Mouse (Mus musculus): ENCODE measurements around the gene Ush1g.

The Ush1g gene

DNA sequence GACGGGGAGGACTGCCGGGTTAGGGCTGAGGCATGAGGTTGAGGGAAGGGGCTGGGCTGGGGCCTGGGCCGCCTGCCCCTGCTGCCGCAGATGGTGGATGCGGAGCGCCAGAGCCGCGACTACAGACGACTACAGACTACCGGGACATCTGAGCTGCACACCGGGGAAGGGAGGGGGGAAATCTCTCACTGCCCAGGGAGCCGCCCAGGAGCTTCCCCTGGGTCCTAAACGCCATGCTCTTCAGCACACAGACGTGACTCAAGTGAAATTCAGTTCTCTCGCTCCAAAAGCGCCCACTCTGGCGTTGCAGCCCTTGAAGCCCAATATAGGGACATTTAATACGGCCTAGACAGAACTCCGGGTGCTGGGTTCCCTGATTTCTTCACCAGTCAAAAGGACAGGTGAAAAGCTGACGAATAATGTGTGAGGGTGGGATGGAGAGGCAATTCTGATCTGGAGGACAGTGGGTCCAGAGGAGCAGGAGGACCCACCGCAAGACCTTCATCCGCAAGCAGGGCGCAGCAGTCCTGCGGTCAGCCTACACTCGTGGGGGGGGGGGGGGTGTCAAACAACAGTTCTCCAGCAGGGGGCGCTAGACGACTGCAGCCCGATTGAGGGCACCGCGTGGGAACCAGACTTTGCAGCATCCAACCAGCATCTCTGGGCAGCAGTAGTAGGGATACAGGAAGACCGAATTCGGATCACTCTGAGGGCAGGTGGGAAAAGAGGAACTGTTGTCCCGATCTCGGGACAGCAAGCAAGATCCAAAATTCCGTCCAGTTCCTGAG is at the start of gene Ush1g:
Gene Ush1g (minus strand): TSS at position 136 of the 788 bp plus-strand sequence.
- DNase-seq = peak; percentile 44

DNA sequence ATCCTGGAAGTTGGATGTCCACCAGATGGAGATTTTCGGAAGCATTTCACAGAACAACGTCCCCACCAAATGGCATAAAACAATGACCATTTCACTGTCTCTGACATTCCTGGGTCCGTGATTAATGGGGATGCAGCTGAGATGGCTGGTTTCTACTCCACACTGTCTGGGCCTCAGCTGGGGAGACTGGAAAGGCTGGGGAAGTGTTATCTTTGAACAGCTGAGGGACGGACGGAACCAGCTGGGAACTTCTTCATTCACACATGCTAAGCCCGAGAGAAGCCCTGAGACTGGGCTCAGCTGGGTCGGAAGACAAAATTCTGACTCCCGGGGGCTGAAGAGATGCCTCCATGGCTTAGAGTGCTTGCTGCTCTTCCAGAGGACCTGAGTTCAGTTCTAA is 49.5 kb upstream of the Ush1g start:
- no peak for DNase-seq

DNA sequence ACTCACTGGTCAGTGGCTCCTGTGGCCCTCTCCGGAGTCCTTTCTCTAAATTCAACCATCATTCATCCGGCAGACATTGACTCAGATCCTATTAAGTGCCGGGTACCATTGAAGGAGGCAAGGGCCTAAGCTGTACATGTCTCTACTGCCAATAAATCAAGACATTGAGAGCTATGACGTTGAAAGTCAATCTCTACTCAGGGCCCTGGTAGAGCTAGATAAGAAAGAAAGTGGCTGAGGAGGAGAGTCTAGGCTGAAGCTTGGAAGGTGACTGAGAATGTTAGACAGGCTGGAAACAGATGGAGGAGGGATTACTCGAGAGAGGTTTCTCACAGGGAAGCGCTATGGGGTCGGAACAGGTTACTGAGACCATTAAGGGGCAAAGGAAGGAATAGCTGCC is 48.5 kb upstream of the Ush1g start:
- no peak for DNase-seq

DNA sequence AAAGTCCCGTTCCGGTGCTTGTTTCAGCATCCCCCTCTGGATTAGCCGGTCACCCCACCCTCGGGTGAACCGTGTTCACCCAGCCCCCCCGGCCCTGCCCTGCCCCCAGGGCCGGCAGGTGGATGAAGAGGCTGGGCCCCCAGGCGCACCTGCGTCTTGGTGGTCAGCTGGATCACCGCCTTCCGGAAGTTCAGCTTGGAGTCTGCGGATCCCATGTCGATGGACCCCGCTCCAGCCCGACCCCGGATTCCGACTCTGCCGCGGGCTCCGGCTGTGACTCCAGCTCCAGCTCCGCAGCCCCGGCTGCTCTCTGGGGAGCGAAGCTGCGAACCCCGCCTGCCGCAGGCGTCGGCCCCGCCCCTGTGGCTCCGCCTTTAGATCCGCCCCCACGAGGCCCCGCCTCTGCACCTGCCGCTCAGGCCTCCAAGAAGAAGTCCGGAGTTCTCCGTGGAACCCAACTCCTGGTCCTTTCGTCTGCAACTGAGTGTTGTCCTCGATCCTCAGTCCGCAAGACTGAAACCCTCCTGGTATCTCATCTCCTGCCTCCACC is 45.6 kb upstream of the Ush1g start, which contains the start of gene Hid1:
Gene Hid1 (minus strand): TSS at position 362 of the 550 bp plus-strand sequence.
- DNase-seq = peak; percentile 92

DNA sequence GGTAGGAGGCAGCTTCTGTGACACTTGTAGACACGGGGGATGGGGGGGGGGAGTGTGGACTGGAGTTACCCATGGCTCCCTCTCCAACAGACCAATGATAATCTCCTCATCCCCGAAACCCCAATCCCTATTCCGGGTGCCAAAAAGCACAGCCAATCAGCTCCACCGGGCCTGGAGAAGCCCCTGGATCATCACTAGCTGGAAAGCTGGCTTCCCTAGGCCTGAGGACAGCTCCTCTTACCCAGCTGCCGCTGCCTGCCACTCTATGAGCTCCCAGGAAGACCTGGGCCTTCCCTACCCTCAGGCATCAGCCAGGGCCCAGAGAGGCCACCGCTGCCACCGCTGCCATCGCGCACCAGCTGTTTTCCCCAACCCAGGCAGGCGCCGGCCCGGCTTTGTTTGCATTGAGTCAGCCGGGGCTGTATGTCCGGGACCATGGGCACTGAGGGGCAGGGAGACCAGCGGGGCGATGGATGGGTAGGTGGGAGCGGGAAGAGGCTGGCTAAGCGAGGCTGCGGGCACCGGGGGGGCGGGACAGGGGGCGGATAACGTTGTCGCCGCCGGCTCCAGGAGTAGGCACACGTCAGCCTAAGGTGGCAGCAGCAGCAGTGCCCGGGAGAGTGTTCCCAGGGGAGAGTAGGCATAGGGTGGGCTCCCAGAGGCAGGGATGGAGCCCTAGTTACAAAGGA is 45.0 kb upstream of the Ush1g start:
- peak; percentile 61 for DNase-seq

DNA sequence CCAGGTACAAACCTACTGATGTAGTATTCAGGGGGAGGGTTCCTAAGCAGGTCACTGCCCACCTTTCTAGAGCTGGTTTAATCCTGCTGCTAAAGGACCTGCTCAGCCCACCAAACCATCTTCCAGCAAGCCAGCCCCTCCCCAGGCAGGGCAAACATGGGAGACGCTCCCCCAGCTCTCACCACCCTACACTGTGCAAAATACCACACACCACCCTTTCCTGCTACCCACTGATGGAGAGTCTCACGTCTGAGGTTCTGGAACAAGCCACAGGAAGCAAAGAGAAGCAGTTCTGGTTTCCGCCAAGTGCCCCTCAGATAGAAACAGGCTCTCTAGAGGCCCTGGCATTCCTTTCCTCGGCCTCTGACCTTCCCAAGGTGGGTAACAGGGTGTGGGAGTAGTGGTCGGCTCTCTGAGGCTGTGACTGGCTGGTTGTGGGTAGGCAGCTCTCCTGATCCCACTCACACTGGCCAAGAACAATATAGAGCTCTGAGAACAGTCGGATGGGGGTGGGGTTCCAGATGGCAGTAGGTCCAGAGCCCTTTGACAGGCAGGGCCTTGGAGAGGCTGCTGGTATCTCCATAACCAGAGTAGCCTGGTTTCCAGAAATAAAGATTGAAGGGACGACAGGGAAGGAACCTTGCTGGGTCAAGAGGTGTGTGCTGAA is 44.3 kb upstream of the Ush1g start:
- no peak for DNase-seq

DNA sequence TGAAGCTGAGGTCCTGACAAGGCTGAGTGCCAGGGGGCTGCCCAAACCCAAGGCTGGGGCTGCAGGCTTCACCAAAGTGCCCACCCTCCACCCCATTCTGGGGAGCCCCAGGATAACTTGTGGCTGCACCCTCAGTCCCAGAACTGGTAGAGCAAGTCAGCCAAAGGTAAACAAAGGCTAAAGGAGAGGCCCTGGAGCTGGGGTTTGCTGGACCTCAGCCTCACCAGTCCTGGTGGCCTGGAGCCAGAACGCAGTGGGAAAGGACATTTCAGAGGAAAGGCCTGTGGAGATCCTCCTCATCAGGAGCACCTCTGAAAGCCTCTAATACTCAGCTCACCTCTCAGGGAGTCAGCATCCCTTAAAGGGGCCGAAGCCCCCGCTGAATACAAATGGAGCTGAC is 42.3 kb upstream of the Ush1g start:
- no peak for DNase-seq

DNA sequence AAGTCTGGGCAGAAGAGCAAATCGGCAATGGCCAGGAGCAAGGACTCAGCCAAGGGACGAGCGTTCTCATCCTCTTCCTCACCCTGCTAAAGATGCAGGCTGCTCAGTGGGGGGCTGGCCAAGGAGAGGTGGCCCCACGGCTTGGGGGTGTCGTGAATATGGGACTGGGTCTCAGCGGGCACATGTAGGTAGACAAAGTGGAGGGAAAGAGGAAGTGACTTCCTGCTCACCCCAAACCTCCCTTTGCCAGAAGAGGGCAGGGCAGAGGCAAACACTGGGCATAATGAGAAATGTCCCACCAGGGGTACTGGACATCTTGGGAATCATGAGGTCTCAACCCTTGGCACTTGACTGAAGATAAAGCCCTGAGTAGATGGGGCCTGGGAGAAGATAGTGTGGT is 37.9 kb upstream of the Ush1g start:
- no peak for DNase-seq

DNA sequence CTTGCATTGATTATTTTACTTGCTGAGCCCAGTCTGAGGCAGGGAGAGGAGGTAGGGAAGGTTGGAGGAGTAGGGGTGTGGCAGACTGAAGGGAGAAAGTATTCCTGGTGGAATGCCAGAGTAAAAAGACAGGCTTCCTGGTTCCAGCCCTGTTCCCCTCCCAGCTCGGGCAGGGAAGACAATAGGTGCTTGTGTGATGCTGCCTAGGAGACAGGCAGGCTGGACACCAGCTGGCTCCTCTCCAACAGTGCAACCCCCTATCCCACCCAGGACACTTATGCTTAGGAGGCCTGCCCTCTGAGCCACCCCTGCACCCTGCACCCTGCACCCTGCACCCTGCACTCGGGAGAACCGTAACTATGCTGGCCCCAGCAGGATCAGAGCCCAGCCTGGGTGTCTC is 37.5 kb upstream of the Ush1g start:
- no peak for DNase-seq

DNA sequence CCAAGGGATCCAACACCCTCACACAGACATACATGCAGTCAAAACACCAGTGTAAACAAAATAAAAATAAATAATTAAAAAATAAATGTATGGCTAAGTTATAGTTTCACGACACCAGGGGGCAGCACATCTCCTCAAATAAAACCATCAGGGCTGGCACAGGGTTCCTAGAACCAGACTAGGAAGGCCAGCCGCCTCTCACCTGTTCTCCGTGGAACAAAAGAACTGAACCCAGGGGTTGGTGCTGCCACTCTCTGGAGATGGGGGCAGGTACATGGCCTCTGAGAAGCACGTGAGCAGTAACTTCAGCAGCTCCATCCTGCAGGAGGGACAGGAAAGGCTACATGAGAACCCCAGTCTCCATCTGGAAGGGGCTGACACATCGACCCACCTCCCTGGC is 36.6 kb upstream of the Ush1g start:
- peak; percentile 80 for DNase-seq

DNA sequence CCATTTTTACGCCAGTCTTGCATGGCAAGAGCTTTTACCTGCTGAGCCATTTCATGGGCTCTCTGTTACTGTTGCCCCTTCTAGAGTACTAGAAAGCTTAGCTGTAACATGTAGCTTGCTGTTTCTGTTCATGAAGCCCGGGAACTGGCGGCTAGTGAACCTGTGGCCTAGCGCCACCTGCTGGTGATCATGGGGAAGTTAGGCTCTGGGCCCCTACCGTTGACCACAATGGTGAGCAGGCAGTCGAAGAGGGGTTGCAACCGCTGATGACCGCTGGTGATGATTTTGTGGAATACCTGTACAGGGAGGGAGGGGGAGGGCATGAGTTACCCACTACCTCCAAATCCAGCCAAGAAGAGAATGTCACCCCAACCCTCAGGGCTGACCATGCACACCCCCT is 32.3 kb upstream of the Ush1g start:
- DNase-seq = peak; percentile 64

DNA sequence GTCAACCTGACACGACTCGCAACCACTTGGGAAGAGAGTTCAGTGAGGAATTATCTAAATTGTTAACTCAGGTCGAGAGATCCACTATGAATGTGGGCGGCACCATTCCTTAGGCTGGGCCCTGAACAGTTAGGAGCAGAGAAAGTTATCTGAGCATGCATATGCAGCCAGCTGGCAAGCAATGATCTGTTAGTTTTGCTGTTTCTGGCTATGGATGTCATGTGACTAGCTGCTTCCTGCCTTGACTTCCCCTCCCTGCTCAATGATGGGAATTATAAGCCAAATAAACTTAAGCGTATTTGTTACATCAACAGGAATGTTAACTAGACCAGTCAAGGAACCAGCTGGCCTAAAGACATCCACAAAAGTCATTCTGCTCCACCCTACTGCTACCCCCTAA is 31.5 kb upstream of the Ush1g start:
- DNase-seq = no peak

DNA sequence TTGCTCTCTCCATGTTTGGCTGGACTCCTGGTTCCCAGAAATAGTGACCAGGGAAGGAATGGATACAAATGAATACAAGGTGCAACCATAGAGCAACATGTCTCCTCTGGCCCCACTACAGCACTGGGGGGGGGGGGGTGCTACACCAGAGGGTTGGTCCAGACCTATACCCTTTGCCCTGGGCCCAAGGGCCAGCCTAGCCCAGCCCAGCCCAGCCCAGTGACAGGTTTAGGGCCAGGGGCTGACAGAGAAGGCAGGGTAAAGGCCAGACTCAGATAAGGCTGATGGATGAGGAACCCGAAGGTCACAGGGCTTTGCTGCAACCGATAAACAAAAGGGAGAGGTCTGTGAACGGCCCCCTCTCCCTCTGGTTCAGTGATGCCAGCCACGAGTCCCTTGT is 28.1 kb upstream of the Ush1g start:
- DNase-seq = no peak

DNA sequence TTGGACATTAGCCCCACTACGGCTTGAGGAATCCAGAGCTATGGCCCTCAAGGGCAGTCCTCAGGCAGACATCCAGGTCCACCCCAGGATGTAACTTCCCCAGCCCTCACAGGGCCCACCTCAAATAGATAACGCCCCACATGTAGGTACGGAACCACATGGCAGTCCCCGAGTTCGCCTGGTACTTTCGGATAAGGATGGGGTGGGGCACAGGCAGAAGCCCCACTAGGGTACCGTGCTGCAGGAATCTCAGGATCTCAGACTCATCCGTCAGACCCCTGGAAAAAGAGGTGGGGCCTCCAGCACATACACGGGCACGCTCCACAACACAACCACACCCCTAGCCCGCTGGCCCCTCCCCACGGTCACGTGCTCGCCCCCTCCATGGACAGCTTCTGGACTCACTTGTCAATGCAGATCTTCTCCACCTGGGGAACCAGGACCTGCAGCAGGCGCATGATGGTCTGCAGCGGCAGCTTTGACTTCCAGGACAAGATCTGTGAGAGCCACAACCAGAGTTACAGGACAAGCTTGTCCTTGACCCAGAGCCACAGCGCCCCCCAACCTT is 26.9 kb upstream of the Ush1g start:
- no peak for DNase-seq

DNA sequence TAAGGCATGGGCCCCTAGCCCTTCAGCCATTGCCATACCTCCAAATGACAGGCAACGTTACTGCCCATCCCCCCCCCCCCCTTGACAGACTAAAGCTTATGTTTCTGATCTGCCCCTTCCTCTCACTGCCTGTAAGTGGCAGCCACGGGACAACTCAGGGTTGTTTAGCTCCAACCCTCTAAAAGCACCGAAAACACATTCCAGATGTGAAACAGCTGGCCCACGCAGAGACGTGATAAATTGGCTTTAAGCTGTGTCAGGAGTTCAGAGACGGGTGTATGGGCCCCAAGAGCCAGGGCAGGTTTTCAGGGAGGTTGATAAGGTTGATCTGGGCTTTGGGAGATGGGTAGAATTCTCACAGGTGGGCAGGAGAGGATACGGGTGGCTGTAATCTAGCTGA is 23.7 kb upstream of the Ush1g start:
- no peak for DNase-seq

DNA sequence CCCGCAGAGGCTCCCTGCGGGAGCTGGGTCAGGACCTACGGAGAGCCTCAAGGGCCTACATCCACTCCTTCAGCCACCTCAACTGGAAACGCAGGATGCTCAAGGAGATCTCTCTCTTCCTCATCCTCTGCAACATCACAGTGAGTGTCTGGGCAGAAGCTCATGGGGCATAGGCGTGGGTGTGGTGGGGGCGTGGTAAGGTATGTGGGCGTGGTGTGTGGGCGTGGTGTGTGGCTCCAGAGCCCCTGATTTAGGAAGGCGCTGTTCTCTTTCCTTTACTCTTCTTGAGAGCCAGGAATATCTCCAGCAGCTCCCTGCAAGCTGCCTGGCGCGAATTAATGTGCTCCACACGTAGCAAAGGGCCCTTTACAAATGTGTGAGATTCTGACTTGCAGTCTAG is 23.1 kb upstream of the Ush1g start:
- DNase-seq = no peak

DNA sequence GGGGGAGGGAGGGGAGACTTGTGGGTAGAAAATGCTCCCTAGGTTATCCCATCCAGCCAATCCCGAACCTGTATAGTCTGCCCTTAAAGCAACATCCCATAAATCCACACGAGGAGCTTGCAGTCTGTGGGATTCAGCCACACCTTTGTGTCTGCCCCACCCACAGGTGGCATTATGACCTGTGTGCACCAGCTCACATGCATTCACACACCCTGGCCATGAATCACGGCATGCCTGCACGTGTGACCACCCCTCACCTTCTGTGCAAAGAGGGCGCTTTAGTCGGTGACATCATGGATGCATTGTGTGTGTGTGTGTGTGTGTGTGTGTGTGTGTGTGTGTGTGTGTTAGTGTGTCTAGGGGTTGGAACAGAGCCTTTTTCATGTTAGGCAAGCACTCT is 20.0 kb upstream of the Ush1g start:
- DNase-seq = no peak

DNA sequence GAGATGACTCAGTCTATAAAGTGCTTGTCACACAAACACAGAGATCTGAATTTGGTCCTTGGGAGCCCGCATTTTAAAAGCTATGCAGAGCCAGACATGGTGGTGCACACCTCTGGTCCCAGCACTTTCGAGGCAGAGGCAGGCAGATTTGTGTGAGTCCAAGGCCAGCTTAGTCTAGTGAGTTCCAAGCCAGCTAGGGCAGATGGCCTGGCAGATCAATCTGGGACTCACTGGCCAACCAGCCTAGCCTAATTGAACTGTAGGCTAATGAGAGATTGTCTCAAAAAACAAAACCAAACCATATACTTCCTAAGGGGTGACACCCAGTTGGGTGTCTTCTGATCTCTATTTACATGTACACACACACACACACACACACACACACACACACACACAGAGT is 19.4 kb upstream of the Ush1g start:
- DNase-seq = no peak

DNA sequence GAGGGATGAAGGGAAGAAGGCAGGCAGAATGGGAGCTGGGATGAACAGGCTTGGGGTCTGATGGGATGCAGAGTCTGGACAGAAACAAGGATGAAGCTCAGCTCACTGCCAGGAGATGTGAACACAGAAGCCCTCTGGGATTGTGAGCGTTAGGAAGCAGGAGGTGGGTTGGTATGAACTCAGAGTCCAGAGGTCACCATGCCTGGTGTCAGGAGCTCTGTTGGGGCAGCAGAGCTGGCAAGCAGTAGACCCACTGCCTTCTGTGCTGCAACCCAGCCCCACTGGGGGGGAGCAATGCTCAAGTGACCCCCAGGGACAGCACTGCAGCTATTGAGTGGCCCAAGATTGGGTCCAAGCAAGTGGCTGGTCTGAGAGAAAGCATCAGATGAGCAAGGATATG is 16.0 kb upstream of the Ush1g start:
- no peak for DNase-seq

DNA sequence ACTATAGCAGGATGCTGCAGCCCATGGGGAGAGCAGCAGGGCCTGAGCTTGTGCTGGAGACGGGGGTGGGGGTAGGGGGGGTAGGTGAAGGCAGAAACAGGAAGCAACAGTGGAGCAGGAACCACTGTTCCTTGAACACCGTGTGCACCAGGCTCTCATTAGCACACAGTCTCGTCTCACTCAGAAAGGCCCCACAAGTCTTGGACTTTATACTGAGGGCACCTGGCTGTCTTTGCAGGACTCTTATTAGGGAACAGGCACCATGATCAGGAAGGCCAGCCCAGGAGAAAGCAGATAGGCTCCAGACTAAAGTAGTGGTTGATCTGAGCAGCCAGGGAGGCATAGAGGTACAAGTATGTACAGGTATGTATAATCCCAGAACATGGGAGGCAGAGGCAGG is 15.5 kb upstream of the Ush1g start:
- DNase-seq = no peak

DNA sequence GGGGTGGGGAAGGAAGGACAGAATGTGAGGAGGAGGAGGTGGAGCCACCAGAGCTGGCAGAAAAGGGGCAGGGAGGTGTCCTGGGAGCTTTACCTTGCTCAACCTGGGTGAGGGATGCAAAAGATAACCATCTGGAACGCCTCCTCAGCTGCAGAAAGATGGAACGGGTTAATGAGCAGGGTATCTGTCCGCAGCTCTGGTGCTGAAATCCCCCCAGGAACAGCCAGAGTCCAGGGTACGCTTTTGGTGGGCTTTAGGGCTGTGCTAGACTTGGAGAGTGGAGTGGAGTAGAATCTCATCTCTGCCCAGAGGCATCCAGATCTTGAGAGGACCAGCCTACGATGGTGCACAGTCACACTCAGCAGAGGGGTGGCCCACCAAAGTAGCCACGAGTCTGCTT is 14.3 kb upstream of the Ush1g start:
- DNase-seq = no peak

DNA sequence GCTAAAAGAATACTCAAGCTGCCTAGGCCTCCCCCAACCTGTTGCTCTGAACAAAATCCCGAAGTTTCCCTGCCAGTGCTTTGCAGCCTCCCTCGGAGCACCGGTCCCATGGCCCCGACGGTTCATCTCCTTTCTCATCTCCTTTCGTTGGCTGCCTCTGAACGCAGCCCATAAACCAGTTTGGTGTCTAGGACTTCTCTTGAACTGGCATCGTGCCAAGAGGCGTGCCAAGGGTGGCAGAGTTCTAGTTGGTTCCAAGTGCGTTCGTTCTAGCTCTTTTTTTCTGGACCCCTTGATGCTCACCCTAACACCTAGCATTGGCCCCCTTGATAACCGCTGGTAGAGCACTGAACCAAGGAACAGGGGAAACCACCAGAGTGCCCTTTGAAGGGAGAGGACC is 13.4 kb upstream of the Ush1g start:
- DNase-seq = no peak

DNA sequence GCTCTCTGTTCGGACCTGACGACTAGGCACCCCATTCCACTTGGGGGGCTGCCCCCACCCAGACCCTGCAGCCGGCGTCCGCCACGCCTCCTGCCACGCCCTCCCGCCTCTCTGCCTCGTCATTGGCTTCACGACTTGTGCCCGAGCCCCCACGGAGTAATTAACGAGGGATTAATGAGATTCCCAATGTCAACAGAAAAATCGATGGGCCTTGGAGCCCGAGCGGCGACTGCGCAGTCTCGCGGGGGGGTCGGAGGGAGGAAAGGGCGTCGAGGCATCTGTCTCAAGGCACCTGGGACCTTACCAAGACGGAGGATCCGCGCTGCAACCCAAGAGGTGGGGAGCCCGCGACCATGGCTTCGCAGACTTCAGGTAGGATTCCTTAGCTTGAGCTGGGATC is 12.7 kb upstream of the Ush1g start, which contains the start of gene Otop3:
Gene Otop3 (plus strand): TSS at position 201 of the 400 bp plus-strand sequence.
- no peak for DNase-seq

All from cerebellum, adult 11 months (tissue).